Mouse (Mus musculus) gastrocnemius, adult 2 months (tissue): ENCODE measurements around the gene Shb. TPM values are rescaled to one million over a fixed set of nuclear protein-coding genes. Genes with fewer than 3 reads are reported as not detected.

ENCODE experiments used
- DNase-seq: peaks from one replicate; pipeline ENCODE4 v3.0.0; 2022
- H3K27ac ChIP-seq: fragments of 200-600 bp; 2 replicates; pipeline ENCODE4 v1.8.1; 2022; ENCODE audit warnings: mild to moderate bottlenecking
- H3K4me3 ChIP-seq: fragments of 200-600 bp; 2 replicates; pipeline ENCODE4 v1.8.1; 2022; ENCODE audit warnings: mild to moderate bottlenecking, moderate library complexity
- CTCF ChIP-seq: fragments of 200-600 bp; IDR thresholded peaks from 2 replicates; pipeline ENCODE4 v1.8.1; 2022; ENCODE audit warnings: antibody characterized with exemption, mild to moderate bottlenecking, moderate library complexity
- intact Hi-C: fragments of 180-260 bp; cut with DNase I; formaldehyde crosslinking; loops from one replicate; pipeline ENCODE4 v1.15.1; 2025
- total RNA-seq, 2 experiments: library from RNA; stranded (reverse); gene quantifications; 2 replicates each; pipeline ENCODE4 v1.2.3; 2021

The Shb gene
- total RNA-seq, 2 experiments from 2014 or later: 6.5 to 10.0 TPM

- intact Hi-C loops: no loop called here
- DNase-seq: no peak
- no peak for TF ChIP-seq CTCF
- no peak overlapping the region for H3K27ac ChIP-seq
- no peak overlapping the region for H3K4me3 ChIP-seq
Measured at GRCm38 (mm10) chr4:45431316-45431715, 101.0 kb downstream of the Shb start.

GRCm38 (mm10) chr4:45429451-45429850 is 102.8 kb downstream of the Shb start:
- no peak for DNase-seq
- no peak for TF ChIP-seq CTCF
- Histone ChIP-seq H3K4me3 (no peak overlapping the region), H3K27ac (no peak overlapping the region)
- intact Hi-C loops: no loop called here

DNA sequence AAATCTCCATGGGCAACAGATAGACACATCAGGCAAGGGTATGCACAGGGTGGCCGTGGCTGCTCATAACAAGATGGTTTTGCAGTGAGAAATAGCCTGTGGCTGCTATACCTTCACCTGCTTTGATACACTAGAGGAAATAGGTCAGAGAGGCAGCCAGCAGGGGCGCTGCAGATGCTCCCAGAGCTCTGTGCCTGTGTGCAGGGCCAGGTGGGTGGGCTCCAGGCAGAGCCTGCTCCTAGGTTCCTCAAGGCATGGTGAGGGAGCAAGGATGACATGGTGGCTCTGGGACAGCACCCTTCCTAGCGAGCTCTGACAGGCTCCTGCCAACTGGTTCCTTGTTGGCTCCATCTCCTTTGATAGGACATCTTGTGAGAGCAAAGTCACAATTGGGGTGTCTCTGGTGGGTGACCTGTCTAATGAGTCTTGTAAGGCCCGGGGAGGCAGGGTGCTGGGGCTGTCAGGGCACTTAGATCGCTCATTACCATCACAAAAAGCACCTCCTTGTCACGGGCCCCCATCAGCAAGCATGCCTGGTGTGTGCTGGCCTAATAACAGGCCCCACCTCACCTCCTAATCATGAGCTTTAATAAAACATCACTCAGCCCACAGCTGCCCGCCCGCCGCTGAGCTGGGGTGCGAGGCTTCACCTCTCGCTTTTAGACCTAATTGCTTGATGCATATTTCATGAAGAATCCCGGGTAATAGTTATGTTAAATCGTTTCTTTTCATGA is 105.4 kb downstream of the Shb start:
- no peak overlapping the region for H3K27ac ChIP-seq
- no peak for DNase-seq
- peak; percentile 15; the same call in 1 of the 2 replicates for TF ChIP-seq CTCF
- intact Hi-C loops: no loop called here
- H3K4me3 ChIP-seq: no peak overlapping the region

- Histone ChIP-seq H3K27ac (no peak overlapping the region), H3K4me3 (no peak overlapping the region)
- no peak for TF ChIP-seq CTCF
- intact Hi-C loops: no loop called here
- no peak for DNase-seq
Measured at GRCm38 (mm10) chr4:45423406-45423805, 108.9 kb downstream of the Shb start.

DNA sequence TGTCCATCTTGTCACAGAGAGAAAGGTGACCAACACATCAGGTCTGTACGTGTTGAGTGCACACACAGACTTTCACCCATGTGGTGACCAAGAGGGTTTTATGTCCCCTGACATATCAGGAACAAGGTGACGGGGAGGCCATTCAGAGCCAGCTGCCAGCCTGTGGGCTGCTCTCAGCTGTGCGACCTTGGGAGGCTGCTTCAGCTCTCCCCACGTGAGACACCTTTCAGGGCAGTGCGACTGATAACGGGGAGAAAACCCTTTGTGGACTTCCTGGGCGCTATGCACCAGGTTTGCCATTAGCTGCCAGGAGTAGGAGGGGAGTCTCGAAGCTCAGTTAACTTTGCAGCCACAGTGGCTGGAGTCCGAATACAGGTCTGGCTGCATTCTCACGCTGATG is 109.6 kb downstream of the Shb start:
- intact Hi-C loops: no loop called here
- Histone ChIP-seq H3K27ac (no peak overlapping the region), H3K4me3 (no peak overlapping the region)
- no peak for TF ChIP-seq CTCF
- no peak for DNase-seq

GRCm38 (mm10) chr4:45421519-45422260 is 110.6 kb downstream of the Shb start:
- intact Hi-C loops: no loop called here
- no peak for TF ChIP-seq CTCF
- Histone ChIP-seq H3K4me3 (no peak overlapping the region), H3K27ac (peak overlapping the region; percentile 53)
- no peak for DNase-seq

DNA sequence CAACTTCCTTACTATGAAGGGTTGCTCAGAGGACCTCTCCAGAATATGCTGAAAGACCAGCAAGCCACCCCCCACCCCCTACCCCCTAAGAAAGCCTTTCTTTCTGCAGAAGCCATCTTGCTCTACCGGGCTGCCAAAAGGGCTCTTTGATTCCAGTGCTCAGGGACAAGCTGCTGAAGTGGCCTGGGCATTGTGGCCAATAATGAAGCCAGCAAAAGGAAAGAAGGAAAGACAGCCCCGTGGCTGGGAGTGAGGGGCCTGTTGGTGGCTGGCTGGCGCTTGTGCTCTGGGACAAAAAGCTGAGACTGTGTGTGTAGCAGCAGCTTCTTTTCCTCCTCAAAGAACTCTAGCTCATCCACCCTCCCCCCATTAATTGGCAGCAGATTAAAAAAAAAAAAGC is 111.5 kb downstream of the Shb start:
- Histone ChIP-seq H3K4me3 (no peak overlapping the region), H3K27ac (0 out of 2 replicates have a peak overlapping the region, but pooled peaks have one; percentile 48)
- no peak for TF ChIP-seq CTCF
- intact Hi-C loops: no loop called here
- no peak for DNase-seq

- DNase-seq: no peak
- H3K27ac ChIP-seq: no peak overlapping the region; the same call in 1 of the 2 replicates
- H3K4me3 ChIP-seq: no peak overlapping the region
- intact Hi-C loops: loop anchor here (2.0 to 5.0 kb wide), 2 partner anchors 353 to 436 kb away; no protein-coding TSS in a partner anchor
- TF ChIP-seq CTCF: no peak
Measured at GRCm38 (mm10) chr4:45419051-45419450, 113.2 kb downstream of the Shb start.

GRCm38 (mm10) chr4:45418229-45418950 is 113.9 kb downstream of the Shb start:
- peak; percentile 65 for DNase-seq
- intact Hi-C loops: loop anchor here (1.0 to 5.0 kb wide), 4 partner anchors 112 to 436 kb away; no protein-coding TSS in a partner anchor
- Histone ChIP-seq H3K4me3 (peak overlapping the region; percentile 54), H3K27ac (no peak overlapping the region; the same call in 1 of the 2 replicates)
- TF ChIP-seq CTCF: peak; percentile 68

GRCm38 (mm10) chr4:45416314-45416713 is 116.0 kb downstream of the Shb start:
- intact Hi-C loops: loop anchor here (5.0 kb wide), 1 partner anchor 356 kb away; no protein-coding TSS in a partner anchor
- Histone ChIP-seq H3K27ac (no peak overlapping the region), H3K4me3 (no peak overlapping the region)
- no peak for DNase-seq
- TF ChIP-seq CTCF: no peak

- TF ChIP-seq CTCF: no peak
- H3K4me3 ChIP-seq: no peak overlapping the region
- no peak for DNase-seq
- no peak overlapping the region for H3K27ac ChIP-seq
- intact Hi-C loops: no loop called here
Measured at GRCm38 (mm10) chr4:45413674-45414338, 118.5 kb downstream of the Shb start.

GRCm38 (mm10) chr4:45412433-45413192 is 119.7 kb downstream of the Shb start:
- no peak overlapping the region for H3K27ac ChIP-seq
- intact Hi-C loops: no loop called here
- no peak overlapping the region for H3K4me3 ChIP-seq
- no peak for DNase-seq
- TF ChIP-seq CTCF: no peak
